Mouse (Mus musculus) lung, postnatal 0 days (tissue): ENCODE results near the gene Abi2.

Source experiments
- CTCF ChIP-seq: IDR thresholded peaks from 2 replicates; pipeline ENCODE4 v1.5.1; 2016; ENCODE audit warnings: antibody characterized with exemption, mild to moderate bottlenecking
- EP300 ChIP-seq: IDR thresholded peaks from 2 replicates; pipeline ENCODE4 v1.6.1; 2016; ENCODE audit warnings: antibody characterized with exemption, mild to moderate bottlenecking, control low read depth

- no peak for TF ChIP-seq EP300
- no peak for TF ChIP-seq CTCF
These were observed 80.2 kb downstream of the Abi2 start for GRCm38 (mm10) chr1:60489660-60490059.
